Mouse (Mus musculus) cerebellum, adult 8-10 months (tissue): ENCODE data around the gene Kiss1r.
"Not testable (repeated sequence)": the region's sequence is repeated elsewhere in the genome, so short reads cannot be mapped to it uniquely, and the experiment has no call there.

ENCODE experiments used
- DNase-seq: peaks from one replicate; pipeline ENCODE4 v3.0.0; 2022

Gene Kiss1r

GRCm38 (mm10) chr10:79942988-79943387, 26.2 kb downstream of the Kiss1r start:
- DNase-seq, result no peak

GRCm38 (mm10) chr10:79943471-79943901, 26.7 kb downstream of the Kiss1r start:
- no peak for DNase-seq

- DNase-seq, result no peak
Observed at GRCm38 (mm10) chr10:79945507-79946234, 28.9 kb downstream of the Kiss1r start.

GRCm38 (mm10) chr10:79946752-79947322, 30.1 kb downstream of the Kiss1r start:
- no peak for DNase-seq

GRCm38 (mm10) chr10:79947502-79947901, 30.7 kb downstream of the Kiss1r start:
- DNase-seq, result no peak

GRCm38 (mm10) chr10:79949873-79950272, 33.1 kb downstream of the Kiss1r start:
- DNase-seq, result no peak

- DNase-seq, result no peak
Observed at GRCm38 (mm10) chr10:79950661-79951060, 33.9 kb downstream of the Kiss1r start.

GRCm38 (mm10) chr10:79953946-79954345, 37.2 kb downstream of the Kiss1r start:
- no peak for DNase-seq

GRCm38 (mm10) chr10:79955691-79956090, 38.9 kb downstream of the Kiss1r start:
- no peak for DNase-seq

GRCm38 (mm10) chr10:79956643-79957154, 39.9 kb downstream of the Kiss1r start:
- DNase-seq, result no peak

GRCm38 (mm10) chr10:79958140-79958816, 41.5 kb downstream of the Kiss1r start:
- peak; percentile 83 for DNase-seq

- not testable (repeated sequence) for DNase-seq
Observed at GRCm38 (mm10) chr10:79959412-79959811, 42.6 kb downstream of the Kiss1r start.

GRCm38 (mm10) chr10:79959847-79960601, 43.3 kb downstream of the Kiss1r start, which contains the start of gene Wdr18:
Gene Wdr18 (plus strand): TSS chr10:79960152.
- DNase-seq, result peak; percentile 100

- no peak for DNase-seq
Observed at GRCm38 (mm10) chr10:79960671-79961294, 44.0 kb downstream of the Kiss1r start.

- DNase-seq, result no peak
Observed at GRCm38 (mm10) chr10:79964727-79965126, 48.0 kb downstream of the Kiss1r start.

GRCm38 (mm10) chr10:79965325-79965724, 48.6 kb downstream of the Kiss1r start:
- DNase-seq, result no peak

- no peak for DNase-seq
Observed at GRCm38 (mm10) chr10:79966886-79967400, 50.2 kb downstream of the Kiss1r start.

GRCm38 (mm10) chr10:79968181-79968580, 51.4 kb downstream of the Kiss1r start:
- DNase-seq, result no peak

GRCm38 (mm10) chr10:79969124-79969568, 52.4 kb downstream of the Kiss1r start:
- no peak for DNase-seq

- no peak for DNase-seq
Observed at GRCm38 (mm10) chr10:79970415-79971182, 53.8 kb downstream of the Kiss1r start, which contains the start of gene Grin3b. Gene Grin3b (plus strand): TSS chr10:79970715.

GRCm38 (mm10) chr10:79971183-79971497, 54.4 kb downstream of the Kiss1r start:
- DNase-seq, result no peak
